Mouse (Mus musculus) c-Kit-negative CD71-positive TER-119-positive erythroid progenitor cells, embryonic 14.5 days (primary cell): ENCODE results near the gene Abi1.
"Not testable (repeated sequence)": the region's sequence is repeated elsewhere in the genome, so short reads cannot be mapped to it uniquely, and the experiment has no call there.

Experiments used
- DNase-seq: peaks from one replicate; pipeline ENCODE4 v3.0.0-alpha.2; 2013; ENCODE audit warnings: low read depth, low spot score

Gene Abi1

GRCm38 (mm10) chr2:23034692-23035435 is 5.2 kb downstream of the Abi1 start:
- no peak for DNase-seq

GRCm38 (mm10) chr2:23030631-23031030 is 9.4 kb downstream of the Abi1 start:
- no peak for DNase-seq

GRCm38 (mm10) chr2:23028826-23029225 is 11.2 kb downstream of the Abi1 start:
- DNase-seq = no peak

DNA sequence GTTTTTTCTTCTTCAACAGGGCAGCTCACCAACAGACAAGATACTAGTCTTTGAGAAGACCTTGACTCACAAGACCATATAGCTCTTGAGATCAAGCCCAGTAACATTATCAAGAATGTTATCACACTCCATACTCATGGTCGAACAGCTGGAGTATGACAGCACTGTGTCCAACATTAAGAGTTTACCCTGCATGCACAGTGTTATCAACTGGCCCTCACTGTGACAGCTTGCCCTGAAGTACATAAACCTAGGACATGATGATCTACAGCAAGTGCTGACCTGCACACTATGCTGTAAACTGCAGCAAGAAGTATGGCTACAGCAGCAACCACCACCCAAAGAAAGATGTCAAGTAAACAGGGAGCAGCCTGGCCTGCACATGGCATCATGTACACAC is 13.7 kb downstream of the Abi1 start:
- no peak for DNase-seq

- DNase-seq = no peak
Observed at GRCm38 (mm10) chr2:23023714-23024282, 16.2 kb downstream of the Abi1 start.

DNA sequence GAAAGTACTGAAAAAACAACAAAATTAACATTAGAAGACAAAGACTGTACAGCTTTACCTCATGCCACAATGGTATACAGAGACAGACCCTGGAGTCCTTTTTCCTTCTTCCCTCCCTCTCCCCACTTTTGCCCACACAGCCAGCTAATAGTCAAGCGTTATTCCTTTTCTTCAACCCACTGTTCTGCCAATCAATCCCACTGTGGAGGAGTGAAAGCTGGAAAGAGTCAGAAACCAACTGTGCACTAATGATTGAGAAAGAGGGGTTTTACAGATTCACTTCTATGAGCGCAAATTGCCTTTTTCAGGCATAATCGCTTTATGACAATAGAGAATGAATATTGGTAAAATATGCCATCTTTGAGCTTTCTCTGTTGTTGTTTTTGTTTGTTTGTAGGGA is 17.0 kb downstream of the Abi1 start:
- DNase-seq = no peak

DNA sequence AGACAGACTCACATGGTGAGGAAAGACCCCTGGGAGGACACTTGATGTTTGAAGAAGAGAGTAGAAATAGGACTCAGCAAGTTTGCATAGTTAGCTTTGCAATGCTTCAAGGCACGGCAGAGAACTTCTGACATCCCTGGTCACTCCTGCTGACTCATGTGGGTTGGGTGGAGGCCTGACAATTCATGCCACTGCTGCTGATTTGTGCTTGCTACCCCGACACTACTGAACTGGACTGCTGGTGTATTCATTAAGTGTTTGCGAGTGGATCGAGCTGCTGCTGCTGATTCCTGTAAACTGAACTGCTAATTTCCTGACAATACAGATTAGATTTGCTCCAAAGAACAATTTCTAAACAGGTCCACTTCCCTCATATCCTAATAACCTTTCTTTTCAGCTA is 18.3 kb downstream of the Abi1 start:
- peak; percentile 50 for DNase-seq

- DNase-seq = no peak
Observed at GRCm38 (mm10) chr2:23021320-23021719, 18.7 kb downstream of the Abi1 start.

- DNase-seq = no peak
Observed at GRCm38 (mm10) chr2:23019170-23019569, 20.9 kb downstream of the Abi1 start.

DNA sequence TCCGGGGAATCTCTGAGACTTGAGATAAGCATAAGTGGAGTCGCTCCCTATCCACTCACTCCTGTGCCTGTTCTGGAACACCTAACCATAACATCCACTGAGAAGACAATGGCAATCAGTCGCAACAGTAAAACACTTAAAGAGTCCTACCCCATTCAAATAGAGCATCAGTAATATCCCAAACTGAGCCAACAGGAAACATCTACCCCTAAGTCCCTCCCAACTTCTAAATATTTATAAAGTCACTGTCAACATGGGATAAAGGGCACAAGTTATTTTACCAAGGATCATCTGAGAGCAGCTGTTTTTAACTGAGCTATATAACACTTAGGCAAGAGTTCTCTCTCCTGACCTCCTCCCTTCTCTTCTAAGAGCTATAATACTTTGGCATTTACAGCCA is 23.9 kb downstream of the Abi1 start:
- DNase-seq = no peak

DNA sequence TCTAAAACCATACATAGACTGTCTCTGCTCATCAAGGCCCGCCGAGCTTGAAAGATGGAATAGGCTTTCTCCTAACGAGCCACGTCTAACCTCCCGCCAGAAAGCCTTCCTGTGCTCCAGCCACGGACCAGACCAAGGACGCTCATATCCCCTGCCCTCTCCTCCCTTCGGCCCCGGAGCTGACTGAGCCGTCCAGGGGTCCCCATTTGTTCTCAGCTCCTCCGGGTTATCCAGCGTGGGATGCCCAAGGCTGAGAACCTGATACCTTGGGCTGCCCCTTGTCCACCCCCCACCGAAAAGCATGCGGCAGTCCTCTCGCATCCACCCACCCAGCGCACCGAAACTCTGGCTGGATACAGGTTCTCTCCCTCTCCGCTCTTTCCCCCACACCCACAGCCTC is 24.7 kb downstream of the Abi1 start:
- DNase-seq = no peak

DNA sequence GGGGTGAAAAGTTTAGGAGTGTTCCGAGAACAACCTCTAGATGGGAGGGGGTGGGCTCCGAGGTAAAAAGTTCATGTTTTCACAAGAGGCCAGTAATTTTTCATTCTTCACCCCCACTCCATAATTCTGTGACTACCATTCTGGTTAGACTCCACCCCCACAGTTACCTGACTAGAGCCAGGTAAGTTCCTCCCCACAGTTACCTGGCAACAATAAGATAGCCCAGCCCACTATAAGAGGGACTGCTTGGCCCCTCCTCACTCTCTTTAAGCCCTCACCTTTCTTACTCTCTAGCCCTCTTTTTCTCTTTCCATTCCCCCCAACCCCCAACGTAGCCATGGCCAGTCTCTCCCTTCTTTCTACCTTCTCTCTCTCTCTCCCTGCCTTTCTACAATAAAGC is 25.1 kb downstream of the Abi1 start:
- not testable (repeated sequence) for DNase-seq

- DNase-seq = no peak
Observed at GRCm38 (mm10) chr2:23008256-23008655, 31.8 kb downstream of the Abi1 start.

GRCm38 (mm10) chr2:23007577-23007976 is 32.5 kb downstream of the Abi1 start:
- no peak for DNase-seq

DNA sequence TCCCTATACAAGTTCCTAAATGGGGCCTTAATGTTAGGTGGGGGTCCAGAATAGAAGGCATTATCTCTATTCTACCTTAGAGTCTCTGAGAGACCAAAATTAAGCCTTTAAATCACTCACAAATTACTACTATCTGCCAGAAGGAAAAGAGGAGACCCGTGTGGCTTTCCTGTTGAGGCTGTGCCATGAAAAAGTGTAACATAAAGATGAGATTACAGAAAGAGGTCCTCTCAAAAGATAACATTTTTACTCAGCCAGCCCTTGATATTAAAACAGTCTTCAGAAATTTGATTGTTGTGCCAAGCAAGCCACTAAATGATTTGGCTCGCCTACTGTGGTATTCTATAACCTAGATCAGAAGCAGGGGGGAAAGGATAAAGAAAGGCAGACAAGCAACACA is 32.9 kb downstream of the Abi1 start:
- DNase-seq = no peak

GRCm38 (mm10) chr2:23006219-23006618 is 33.8 kb downstream of the Abi1 start:
- no peak for DNase-seq

GRCm38 (mm10) chr2:23002637-23003036 is 37.4 kb downstream of the Abi1 start:
- DNase-seq = no peak

DNA sequence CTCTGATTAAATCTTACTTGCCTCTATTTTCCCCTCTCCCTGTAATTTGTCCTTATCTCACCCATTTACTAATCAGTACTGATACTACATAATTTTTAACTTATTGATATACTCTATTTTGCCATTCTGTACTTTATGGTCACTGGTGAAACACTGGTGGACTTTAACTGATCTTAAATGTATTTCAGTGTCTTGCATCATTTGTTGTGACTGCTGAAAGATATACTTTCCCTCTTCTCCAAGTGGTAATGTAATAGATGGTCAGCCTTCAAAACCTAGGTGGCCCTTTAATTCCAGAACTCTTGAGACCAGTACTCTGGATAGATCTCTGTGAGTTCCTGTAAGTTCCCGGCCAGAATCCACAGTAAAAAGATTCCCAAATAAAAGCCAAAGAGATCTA is 40.4 kb downstream of the Abi1 start:
- DNase-seq = no peak

- DNase-seq = no peak
Observed at GRCm38 (mm10) chr2:22998804-22999203, 41.2 kb downstream of the Abi1 start.

DNA sequence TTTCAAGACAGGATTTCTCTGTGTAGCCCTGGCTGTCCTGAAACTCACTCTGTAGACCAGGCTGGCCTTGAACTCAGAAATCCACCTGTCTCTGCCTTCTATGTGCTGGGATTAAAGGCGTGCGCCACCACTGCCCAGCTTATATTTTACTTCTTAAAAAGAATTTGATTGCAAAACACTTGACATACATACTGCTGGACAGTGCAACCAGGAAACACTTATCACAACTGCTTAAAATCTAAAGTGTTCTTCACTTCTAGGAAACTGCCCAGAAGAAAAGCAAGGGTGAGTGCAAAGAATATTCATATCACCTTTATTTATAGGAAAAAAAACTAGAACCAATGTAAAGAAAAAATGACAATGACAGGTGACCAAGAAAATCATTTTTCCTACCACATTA is 42.0 kb downstream of the Abi1 start:
- DNase-seq = no peak

- DNase-seq = no peak
Observed at GRCm38 (mm10) chr2:22996071-22996470, 44.0 kb downstream of the Abi1 start.

- no peak for DNase-seq
Observed at GRCm38 (mm10) chr2:22985973-22986657, 53.9 kb downstream of the Abi1 start.

- DNase-seq = no peak
Observed at GRCm38 (mm10) chr2:22977387-22977973, 62.6 kb downstream of the Abi1 start.
